Mouse (Mus musculus) neural tube, embryonic 11.5 days (tissue): ENCODE data around the gene Ptpn14. TPM values are rescaled to one million over a fixed set of nuclear protein-coding genes. Genes with fewer than 3 reads are reported as not detected.

ENCODE experiments used
- ATAC-seq: fragments of 200-750 bp; cut with Nextera tagmentation; 2 replicates; pipeline ENCODE4 v1.8.0; 2017; ENCODE audit warnings: moderate number of reproducible peaks, mild to moderate bottlenecking, moderate TSS enrichment, moderate library complexity; ENCODE audit not compliant: insufficient read depth, low FRiP score, low TSS enrichment
- DNase-seq: peaks from one replicate; pipeline ENCODE4 v3.0.0-alpha.2; 2015; ENCODE audit warnings: low spot score
- H3K27ac ChIP-seq: fragments of 300-500 bp; sonication (generic); 2 replicates; pipeline ENCODE4 v1.5.1; 2014; ENCODE audit warnings: low read depth, mild to moderate bottlenecking, low read length
- H3K27me3 ChIP-seq: fragments of 300-500 bp; sonication (generic); 2 replicates; pipeline ENCODE4 v1.6.1; 2014; ENCODE audit warnings: mild to moderate bottlenecking, low read length, mixed read lengths; ENCODE audit not compliant: control insufficient read depth, insufficient read depth
- H3K36me3 ChIP-seq: fragments of 300-500 bp; sonication (generic); 2 replicates; pipeline ENCODE4 v1.6.1; 2014; ENCODE audit warnings: mild to moderate bottlenecking, low read length, moderate library complexity, mixed read lengths; ENCODE audit not compliant: control insufficient read depth, insufficient read depth
- H3K4me1 ChIP-seq: fragments of 300-500 bp; sonication (generic); 2 replicates; pipeline ENCODE4 v1.6.1; 2014; ENCODE audit warnings: low read length, mixed read lengths; ENCODE audit not compliant: control insufficient read depth, insufficient read depth
- H3K4me2 ChIP-seq: fragments of 300-500 bp; sonication (generic); 2 replicates; pipeline ENCODE4 v1.6.1; 2014; ENCODE audit warnings: low read depth, mild to moderate bottlenecking, moderate library complexity
- H3K4me3 ChIP-seq: fragments of 300-500 bp; sonication (generic); 2 replicates; pipeline ENCODE4 v1.5.1; 2014; ENCODE audit warnings: low read depth, low read length
- H3K9ac ChIP-seq: fragments of 300-500 bp; sonication (generic); 2 replicates; pipeline ENCODE4 v1.6.1; 2014; ENCODE audit warnings: mild to moderate bottlenecking, low read length
- H3K9me3 ChIP-seq: fragments of 300-500 bp; sonication (generic); 2 replicates; pipeline ENCODE4 v1.6.1; 2016; ENCODE audit warnings: low read length; ENCODE audit not compliant: control insufficient read depth
- WGBS: fragments of 180-500 bp; shearing (Covaris S2); extraction: QIAGEN DNeasy Blood & Tissue Kit; methylation state at CpG from one replicate; pipeline ENCODE4 v1.1.7; 2014; 5-methylcytosine and 5-hydroxymethylcytosine counted together
- polyA plus RNA-seq: library from polyadenylated mRNA; unstranded; fragments of >200 nt; fragmentation: Nextera tagmentation; extraction: Ambion mirVana; gene quantifications from 2 replicates; pipeline ENCODE4 v1.2.1, GENCODE M21; 2014

Ptpn14 gene
- polyA plus RNA-seq, 1 experiment from 2014 or later = 7.5 TPM

GRCm38 (mm10) chr1:189864846-189865560 lies 136.9 kb downstream of the Ptpn14 start:
- Histone ChIP-seq H3K9ac (no peak overlapping the region), H3K9me3 (no peaks in the 10 kb centered on the region), H3K36me3 (no peaks in the 10 kb centered on the region), H3K4me3 (no peak overlapping the region), H3K4me2 (no peak overlapping the region), H3K27ac (no peak overlapping the region), H3K4me1 (no peaks in the 10 kb centered on the region), H3K27me3 (no peaks in the 10 kb centered on the region)
- 88% methylated on average over 15 of the region's 15 CpGs for WGBS
- no peak for DNase-seq
- no peak for ATAC-seq

- Histone ChIP-seq H3K36me3 (no peaks in the 10 kb centered on the region), H3K9ac (no peak overlapping the region), H3K4me1 (no peaks in the 10 kb centered on the region), H3K27ac (no peak overlapping the region), H3K27me3 (no peaks in the 10 kb centered on the region), H3K4me3 (no peak overlapping the region), H3K4me2 (no peak overlapping the region), H3K9me3 (no peaks in the 10 kb centered on the region)
- DNase-seq (no peak), ATAC-seq (no peak)
- 88% methylated on average over 6 of the region's 6 CpGs for WGBS
Observed at GRCm38 (mm10) chr1:189866621-189867020, 138.6 kb downstream of the Ptpn14 start.

DNA sequence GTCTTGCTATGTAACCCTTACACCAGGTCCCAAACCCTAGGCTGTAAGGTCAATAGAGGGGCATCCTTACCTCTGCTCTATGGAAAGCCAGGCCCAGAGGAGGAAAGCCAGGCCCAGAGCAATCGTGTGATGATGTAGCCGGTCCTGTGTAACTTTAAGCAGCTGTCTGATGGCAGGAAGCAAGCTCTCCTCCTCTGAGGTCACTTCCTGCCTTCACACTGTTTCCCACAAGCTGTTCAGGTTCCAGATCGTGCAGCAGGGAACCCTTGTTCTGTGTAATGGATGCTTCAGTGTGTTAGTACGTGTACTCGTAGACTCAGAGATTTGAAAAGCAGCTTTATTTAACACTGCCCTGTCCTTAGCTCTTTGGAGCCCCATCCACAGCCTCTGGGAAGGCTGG lies 139.0 kb downstream of the Ptpn14 start:
- H3K9ac ChIP-seq = no peak overlapping the region

GRCm38 (mm10) chr1:189867497-189867896 lies 139.4 kb downstream of the Ptpn14 start:
- no peak overlapping the region for H3K9ac ChIP-seq
- 70% methylated on average over 9 of the region's 9 CpGs for WGBS

More for the DNA sequence above, 139.0 kb downstream of the Ptpn14 start:
- ATAC-seq = no peak
- DNase-seq = no peak
- Histone ChIP-seq H3K27me3 (no peaks in the 10 kb centered on the region), H3K9me3 (no peaks in the 10 kb centered on the region), H3K4me1 (no peaks in the 10 kb centered on the region), H3K36me3 (no peaks in the 10 kb centered on the region), H3K4me3 (no peak overlapping the region), H3K4me2 (no peak overlapping the region), H3K27ac (no peak overlapping the region)
- WGBS = 78% methylated on average over 5 of the region's 5 CpGs

GRCm38 (mm10) chr1:189868036-189868435 lies 140.0 kb downstream of the Ptpn14 start:
- DNase-seq (no peak), ATAC-seq (no peak)
- H3K9ac ChIP-seq = no peak overlapping the region
- H3K4me2 ChIP-seq = no peak overlapping the region
- H3K9me3 ChIP-seq = no peaks in the 10 kb centered on the region
- no peaks in the 10 kb centered on the region for H3K36me3 ChIP-seq
- H3K27me3 ChIP-seq = no peaks in the 10 kb centered on the region
- no peaks in the 10 kb centered on the region for H3K4me1 ChIP-seq
- no peak overlapping the region for H3K4me3 ChIP-seq
- no peak overlapping the region for H3K27ac ChIP-seq
- WGBS = 89% methylated on average over 10 of the region's 10 CpGs

More at GRCm38 (mm10) chr1:189867497-189867896, 139.4 kb downstream of the Ptpn14 start:
- H3K27ac ChIP-seq = no peak overlapping the region
- H3K4me3 ChIP-seq = no peak overlapping the region
- no peaks in the 10 kb centered on the region for H3K4me1 ChIP-seq
- no peaks in the 10 kb centered on the region for H3K36me3 ChIP-seq
- no peaks in the 10 kb centered on the region for H3K27me3 ChIP-seq
- H3K9me3 ChIP-seq = no peaks in the 10 kb centered on the region
- no peak for ATAC-seq
- no peak for DNase-seq
- no peak overlapping the region for H3K4me2 ChIP-seq

- no peak overlapping the region for H3K9ac ChIP-seq
- no peak overlapping the region for H3K4me2 ChIP-seq
- no peak overlapping the region for H3K4me3 ChIP-seq
- 93% methylated on average over 18 of the region's 18 CpGs for WGBS
- ATAC-seq (no peak), DNase-seq (no peak)
- no peak overlapping the region for H3K27ac ChIP-seq
- H3K9me3 ChIP-seq = no peaks in the 10 kb centered on the region
- no peaks in the 10 kb centered on the region for H3K36me3 ChIP-seq
- no peaks in the 10 kb centered on the region for H3K4me1 ChIP-seq
- no peaks in the 10 kb centered on the region for H3K27me3 ChIP-seq
Observed at GRCm38 (mm10) chr1:189869651-189870270, 141.7 kb downstream of the Ptpn14 start.

- no peaks in the 10 kb centered on the region for H3K9me3 ChIP-seq
- no peaks in the 10 kb centered on the region for H3K27me3 ChIP-seq
- H3K4me2 ChIP-seq = no peak overlapping the region
- 85% methylated on average over 8 of the region's 8 CpGs for WGBS
- no peak overlapping the region for H3K27ac ChIP-seq
- no peaks in the 10 kb centered on the region for H3K36me3 ChIP-seq
- DNase-seq (no peak), ATAC-seq (no peak)
- no peak overlapping the region for H3K9ac ChIP-seq
- H3K4me1 ChIP-seq = no peaks in the 10 kb centered on the region
- H3K4me3 ChIP-seq = no peak overlapping the region
Observed at GRCm38 (mm10) chr1:189870539-189870938, 142.5 kb downstream of the Ptpn14 start.

GRCm38 (mm10) chr1:189871625-189872024 lies 143.6 kb downstream of the Ptpn14 start:
- no peak for DNase-seq
- Histone ChIP-seq H3K36me3 (no peaks in the 10 kb centered on the region), H3K4me2 (no peak overlapping the region), H3K4me1 (no peaks in the 10 kb centered on the region), H3K9ac (no peak overlapping the region), H3K4me3 (no peak overlapping the region), H3K27me3 (no peaks in the 10 kb centered on the region), H3K27ac (no peak overlapping the region), H3K9me3 (no peaks in the 10 kb centered on the region)
- no peak for ATAC-seq
- WGBS = 90% methylated on average over 8 of the region's 8 CpGs

- H3K4me2 ChIP-seq = no peak overlapping the region
- H3K27me3 ChIP-seq = no peaks in the 10 kb centered on the region
- H3K4me1 ChIP-seq = no peaks in the 10 kb centered on the region
- H3K36me3 ChIP-seq = no peaks in the 10 kb centered on the region
- H3K4me3 ChIP-seq = no peak overlapping the region
- H3K9me3 ChIP-seq = no peaks in the 10 kb centered on the region
- WGBS = 90% methylated on average over 4 of the region's 4 CpGs
- H3K27ac ChIP-seq = no peak overlapping the region
- no peak overlapping the region for H3K9ac ChIP-seq
- DNase-seq = no peak
- no peak for ATAC-seq
Observed at GRCm38 (mm10) chr1:189872050-189872449, 144.0 kb downstream of the Ptpn14 start.
